Mouse (Mus musculus): ENCODE measurements around the gene Cnnm4.

DNA sequence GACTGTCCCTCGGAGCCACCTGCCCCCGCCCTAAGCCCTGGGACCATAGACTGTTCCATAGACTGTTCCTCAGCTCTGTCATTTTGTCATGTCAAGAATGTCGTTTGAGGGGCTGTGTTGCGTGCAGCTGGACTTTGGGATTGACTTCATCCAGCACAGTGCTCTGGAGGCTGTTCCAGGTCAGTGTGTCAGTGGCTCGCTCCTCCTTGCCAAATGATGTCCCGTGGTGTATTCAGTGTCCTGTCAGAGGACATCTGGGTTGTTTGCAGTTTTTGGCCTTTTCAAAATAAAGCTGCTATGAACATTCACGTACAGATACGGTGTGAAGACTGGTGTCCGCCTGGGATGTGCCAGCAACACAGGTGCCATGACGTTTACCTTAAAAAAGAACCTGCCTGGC, 55.5 kb downstream of the Cnnm4 start:
- TF ChIP-seq CHD2 (IDR thresholded peaks at IDR 0.05; ENCODE audit: low read length) (no peak), NRF1 (IDR thresholded peaks at IDR 0.05; ENCODE audit: low read depth, low read length) (no peak)
